Mouse (Mus musculus): ENCODE results near the gene Birc6.
"Not testable (repeated sequence)": the region's sequence is repeated elsewhere in the genome, so short reads cannot be mapped to it uniquely, and the experiment has no call there.

Gene Birc6

DNA sequence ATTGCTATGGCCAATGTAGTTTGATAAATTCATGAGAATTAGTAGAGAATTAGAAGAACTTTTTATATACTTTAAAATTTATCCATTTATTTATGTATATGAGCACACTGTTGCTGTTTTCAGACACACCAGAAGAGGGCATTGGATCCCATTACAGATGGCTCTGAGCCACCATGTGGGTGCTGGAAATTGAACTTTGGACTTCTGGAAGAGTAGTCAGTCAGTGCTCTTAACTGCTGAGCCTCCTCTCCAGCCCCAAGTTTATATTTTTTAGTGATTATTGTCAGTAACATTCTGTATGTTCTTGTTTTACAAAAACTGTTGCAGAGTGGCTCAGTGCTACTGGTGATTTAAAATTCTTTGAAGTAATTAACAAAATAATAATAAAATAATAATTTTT is 36.1 kb downstream of the Birc6 start:
- no peak for DNase-seq

- DNase-seq = no peak
Measured at GRCm38 (mm10) chr17:74569219-74569618, 41.1 kb downstream of the Birc6 start.

DNA sequence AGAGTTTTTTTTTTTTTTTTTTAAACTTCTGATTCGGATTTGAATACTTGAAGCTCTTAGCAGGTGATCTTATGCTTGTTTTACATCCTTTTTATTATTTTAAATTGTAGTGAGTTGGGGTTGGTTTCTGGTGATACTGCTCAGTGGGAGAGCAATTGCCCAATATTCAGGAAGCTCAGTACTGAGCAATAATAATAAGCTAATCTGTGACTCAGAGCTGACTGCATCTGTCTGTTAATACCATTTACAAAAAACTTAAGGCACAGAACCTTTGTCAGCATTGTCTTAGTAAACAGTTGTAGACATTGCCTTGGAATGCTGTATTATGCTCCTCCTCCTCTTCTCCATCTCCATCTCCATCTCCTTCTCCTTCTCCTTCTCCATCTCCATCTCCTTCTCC is 42.5 kb downstream of the Birc6 start:
- DNase-seq = no peak

DNA sequence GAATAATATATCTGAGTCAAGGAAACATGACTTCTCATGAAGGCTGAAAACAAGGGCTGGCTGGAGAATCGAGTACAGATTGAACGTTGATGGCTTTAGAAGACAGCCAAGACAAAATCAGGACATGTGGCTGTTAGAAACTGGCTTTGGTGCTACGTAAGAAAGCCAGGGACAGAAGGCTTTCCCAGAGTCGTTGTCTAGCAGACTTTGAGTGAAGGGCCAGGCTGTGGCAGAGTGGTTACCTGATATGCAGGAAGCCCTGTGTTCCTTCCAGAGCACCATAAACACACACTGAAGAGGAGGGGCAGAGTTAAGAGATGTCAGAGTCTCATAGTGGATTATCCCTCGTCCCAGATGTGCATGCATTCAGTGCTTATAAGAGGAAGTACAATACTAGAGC is 49.1 kb downstream of the Birc6 start:
- no peak for DNase-seq

DNA sequence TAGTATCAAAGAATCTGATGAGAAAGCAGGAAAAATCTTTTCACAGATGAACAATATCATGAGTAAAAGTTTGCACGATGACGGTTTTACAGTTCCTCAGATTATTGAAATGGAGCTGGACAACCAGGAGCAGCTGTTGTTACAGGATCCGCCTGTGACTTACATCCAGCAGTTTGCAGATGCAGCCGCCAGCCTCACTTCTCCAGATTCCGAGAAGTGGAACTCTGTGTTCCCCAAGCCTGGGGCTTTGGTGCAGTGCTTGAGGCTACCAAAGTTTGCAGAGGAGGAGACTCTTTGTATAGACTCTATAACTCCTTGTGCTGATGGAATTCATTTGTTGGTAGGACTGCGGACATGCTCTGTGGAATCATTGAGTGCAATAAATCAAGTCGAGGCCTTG is 51.5 kb downstream of the Birc6 start:
- DNase-seq = no peak

DNA sequence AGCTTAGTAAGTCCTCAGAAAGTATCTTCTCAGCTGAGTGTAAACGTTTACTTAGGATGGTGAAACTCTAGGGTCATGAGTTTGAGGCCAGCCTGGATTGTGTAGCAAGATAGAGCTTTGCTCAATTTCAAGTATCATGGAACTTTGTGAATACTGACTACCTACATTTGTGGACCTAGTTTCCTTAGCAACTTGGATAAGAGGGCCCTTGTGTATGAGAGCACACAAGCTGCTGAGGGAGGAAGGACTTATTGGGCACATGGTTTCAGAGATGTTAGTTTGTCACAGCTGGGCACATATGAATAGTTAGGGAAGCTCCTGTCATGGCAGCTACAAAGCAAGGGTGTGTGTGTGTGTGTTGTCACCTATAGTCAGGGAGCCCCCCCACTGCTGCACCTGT is 52.6 kb downstream of the Birc6 start:
- DNase-seq = no peak

DNA sequence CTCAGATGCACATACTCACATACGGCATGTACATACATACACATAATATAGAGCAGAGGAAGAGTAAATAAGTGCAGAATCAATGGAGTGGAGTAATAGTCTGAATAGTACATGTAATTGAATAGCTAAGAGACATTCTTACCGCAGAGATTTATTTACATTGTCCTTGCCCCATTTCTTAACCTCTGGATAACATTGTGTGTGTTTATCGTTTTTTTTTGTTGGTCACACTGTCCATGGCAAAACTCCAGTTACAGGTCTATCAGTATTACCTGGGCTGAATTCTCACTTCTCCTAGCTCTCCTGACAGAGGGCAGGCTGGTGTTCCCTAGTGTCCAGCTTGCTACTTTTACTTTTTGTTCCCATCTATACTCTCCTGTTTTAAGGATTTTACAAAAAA is 58.7 kb downstream of the Birc6 start:
- DNase-seq = no peak

DNA sequence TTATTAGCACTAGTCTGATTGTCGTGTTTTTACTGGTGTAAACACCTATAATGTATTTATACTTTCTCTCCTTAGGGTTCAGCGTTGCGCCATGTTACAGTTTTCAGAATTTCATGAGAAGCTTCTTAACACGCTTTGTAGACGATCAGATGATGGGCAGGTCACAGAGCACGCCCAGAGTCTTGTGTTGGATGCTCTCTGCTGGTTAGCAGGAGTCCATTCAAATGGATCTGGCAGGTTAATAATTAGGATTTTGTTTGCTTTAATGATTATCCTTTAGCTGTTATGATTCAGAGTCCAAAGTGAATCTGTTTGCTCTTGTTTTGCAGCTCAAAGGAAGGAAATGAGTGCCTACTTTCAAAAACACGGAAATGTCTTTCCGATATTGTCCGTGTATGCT is 70.8 kb downstream of the Birc6 start:
- DNase-seq = no peak

DNA sequence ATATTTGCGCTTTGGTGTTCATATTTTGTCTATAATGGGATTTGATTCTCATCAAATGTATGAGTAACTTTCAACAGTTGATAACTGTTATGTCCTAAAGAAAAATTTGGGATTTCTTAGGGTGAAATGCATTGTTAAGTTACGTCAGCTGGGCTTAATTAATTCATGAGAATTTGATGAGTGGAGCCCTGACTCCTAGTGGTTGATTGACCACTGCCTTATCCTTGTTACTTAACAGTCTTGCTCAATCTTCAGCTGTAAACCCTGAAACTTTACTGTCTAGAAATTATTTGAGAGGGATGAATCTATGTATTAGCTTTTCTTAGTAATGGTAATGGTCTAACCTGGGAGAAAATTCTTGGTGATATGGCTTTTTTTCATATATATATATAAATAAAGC is 71.3 kb downstream of the Birc6 start:
- DNase-seq = no peak

GRCm38 (mm10) chr17:74601201-74601600 is 73.1 kb downstream of the Birc6 start:
- DNase-seq = no peak

- no peak for DNase-seq
Measured at GRCm38 (mm10) chr17:74630798-74631197, 102.7 kb downstream of the Birc6 start.

DNA sequence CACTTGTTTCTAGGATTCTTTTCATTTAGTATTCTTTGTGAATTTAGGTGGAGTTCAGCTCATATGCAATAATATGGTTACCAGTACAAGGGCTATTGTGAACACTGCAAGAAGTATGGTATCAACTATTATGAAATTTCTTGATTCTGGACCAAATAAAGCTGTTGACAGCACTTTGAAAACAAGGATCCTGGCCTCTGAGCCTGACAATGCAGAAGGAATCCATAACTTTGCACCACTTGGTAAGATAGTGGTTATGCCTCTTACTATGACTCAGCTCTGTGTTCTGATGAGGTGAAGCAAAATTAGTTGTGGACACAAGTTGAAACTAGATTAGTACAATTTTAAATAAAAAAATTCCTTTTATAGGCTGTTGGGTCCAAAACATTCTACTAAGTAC is 114.3 kb downstream of the Birc6 start:
- DNase-seq = no peak

DNA sequence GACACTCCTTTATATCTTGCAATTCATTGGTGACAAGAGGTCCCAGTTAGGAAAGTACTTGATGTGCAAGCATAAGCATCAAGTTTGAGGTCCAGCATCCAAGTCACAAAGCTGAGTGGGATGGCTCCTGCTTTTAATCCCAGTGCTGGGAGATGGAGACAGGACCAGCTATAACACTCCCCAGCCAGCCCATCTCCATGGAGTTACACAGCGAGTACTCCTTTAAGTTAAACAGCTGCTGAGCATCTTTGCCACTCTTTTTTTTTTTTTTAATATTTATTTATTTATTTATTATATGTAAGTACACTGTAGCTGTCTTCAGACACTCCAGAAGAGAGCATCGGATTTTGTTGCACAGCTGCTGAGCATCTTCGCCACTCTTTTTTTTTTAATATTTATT is 130.3 kb downstream of the Birc6 start:
- DNase-seq = no peak

- DNase-seq = no peak
Measured at GRCm38 (mm10) chr17:74668010-74668409, 139.9 kb downstream of the Birc6 start.

DNA sequence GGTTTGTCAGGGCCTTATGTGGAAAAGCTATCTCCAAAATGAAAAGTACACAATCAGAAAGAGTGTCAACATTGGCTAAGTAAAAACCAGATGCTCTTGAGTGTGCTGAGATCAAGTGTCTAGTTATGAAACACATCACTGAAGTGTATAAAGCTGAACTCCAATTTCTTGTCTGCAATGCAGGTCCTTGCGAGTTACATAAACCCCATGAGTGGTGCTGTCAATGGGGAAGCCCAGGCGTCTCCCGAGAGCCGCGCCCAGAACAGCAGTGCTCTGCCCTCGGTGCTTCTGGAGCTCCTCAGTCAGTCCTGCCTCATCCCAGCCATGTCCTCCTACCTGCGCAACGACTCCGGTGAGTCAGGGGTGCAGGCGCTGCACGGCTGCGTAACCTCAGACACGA is 141.9 kb downstream of the Birc6 start:
- DNase-seq = no peak

DNA sequence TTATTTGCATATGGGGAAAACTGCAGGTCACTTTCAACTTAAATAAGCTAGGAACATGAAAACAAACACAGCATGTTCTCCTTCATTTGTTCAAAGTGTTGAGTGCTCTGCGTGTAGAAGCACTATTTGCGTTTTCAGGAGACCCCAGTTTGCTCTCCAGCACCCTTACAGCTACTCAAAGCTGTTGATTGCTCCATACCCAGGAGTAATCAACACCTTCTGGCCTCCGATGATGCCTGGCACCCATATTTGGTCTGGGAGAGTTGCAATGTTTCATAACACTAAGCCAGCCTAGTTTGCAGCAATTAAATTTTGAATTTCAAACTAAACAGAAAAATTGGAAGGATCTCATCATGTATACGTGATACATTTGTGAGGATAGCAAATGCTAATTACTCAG is 144.4 kb downstream of the Birc6 start:
- no peak for DNase-seq

DNA sequence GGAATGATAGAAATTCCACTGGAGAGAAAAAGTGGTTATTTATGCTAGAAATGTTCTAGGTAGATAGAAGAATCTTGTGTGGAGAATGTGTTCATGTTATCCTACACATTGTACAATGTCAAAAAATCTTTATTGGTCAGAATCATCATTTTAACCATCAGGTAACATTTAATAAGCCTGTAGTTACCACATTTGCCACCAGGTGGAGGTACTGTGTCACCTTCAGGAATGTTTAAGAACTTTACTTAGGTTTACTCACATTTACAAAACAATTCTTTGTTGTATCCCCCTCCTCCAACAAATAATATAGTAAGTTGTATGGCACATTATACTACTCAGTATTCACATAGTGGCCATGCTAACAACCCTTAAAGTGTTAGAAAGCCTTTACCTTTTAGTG is 145.2 kb downstream of the Birc6 start:
- DNase-seq = peak in 1 of 2 experiments; percentile 54

DNA sequence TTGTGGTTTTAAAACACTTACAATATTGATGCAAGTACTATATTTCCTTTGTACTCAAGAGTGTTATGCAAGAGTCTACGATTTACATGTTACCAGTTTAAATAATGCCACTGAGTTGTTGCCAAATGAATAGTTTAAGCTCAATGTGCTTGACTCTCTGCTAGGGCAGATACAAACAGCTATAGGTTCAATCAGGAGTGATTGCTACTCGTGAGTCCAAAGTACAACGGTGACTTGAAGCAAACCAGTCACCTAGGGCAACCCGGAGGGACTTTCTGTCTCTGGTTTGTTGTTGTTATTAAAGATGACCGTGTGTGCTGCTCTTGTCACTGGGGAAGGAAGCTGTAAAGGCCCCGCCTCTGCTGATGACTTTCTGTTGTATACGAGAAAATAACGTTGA is 150.0 kb downstream of the Birc6 start:
- DNase-seq = no peak

GRCm38 (mm10) chr17:74684927-74685326 is 156.8 kb downstream of the Birc6 start:
- DNase-seq = no peak

DNA sequence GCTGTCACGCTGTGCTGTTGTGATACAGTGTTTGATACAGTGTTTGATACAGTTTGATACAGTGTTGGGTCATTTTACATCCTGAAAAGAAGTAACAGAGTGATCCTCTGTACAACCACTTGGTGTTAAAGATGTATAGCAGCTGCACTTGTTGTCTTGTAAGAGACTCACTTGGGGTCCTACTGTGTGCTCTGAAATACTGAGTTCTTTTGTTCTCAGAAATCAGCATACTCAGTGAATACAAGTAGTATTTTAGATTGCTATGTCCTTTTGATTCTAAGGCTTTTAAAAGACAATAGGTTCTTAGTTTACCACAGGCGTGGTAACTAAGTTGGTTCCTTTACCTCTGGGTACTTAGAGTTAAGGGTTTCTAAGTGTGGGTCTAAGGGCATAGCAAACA is 160.5 kb downstream of the Birc6 start:
- DNase-seq = no peak

- no peak for DNase-seq
Measured at GRCm38 (mm10) chr17:74689406-74689805, 161.3 kb downstream of the Birc6 start.

GRCm38 (mm10) chr17:74701661-74702060 is 173.6 kb downstream of the Birc6 start:
- DNase-seq = not testable (repeated sequence)

DNA sequence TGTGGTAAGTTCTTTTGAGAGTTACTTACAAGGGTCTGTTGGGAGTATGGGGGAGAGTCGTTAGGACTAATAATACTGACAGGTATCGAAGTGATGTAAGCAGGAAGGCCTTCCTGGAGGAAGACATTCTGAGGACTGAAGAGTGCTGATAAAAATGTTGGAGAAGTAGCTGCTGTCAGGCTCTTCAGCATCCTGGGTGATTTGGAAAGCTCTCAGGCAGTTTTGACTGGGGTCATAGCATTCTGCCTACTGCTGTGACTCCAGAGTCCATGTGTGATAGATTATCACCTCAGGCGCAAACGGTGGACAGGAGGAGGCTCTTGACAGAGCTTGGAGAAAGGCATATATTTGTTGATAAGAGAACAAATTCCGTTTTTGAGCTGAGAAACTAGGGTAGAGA is 177.4 kb downstream of the Birc6 start:
- no peak for DNase-seq

GRCm38 (mm10) chr17:74706593-74706992 is 178.5 kb downstream of the Birc6 start:
- no peak for DNase-seq

DNA sequence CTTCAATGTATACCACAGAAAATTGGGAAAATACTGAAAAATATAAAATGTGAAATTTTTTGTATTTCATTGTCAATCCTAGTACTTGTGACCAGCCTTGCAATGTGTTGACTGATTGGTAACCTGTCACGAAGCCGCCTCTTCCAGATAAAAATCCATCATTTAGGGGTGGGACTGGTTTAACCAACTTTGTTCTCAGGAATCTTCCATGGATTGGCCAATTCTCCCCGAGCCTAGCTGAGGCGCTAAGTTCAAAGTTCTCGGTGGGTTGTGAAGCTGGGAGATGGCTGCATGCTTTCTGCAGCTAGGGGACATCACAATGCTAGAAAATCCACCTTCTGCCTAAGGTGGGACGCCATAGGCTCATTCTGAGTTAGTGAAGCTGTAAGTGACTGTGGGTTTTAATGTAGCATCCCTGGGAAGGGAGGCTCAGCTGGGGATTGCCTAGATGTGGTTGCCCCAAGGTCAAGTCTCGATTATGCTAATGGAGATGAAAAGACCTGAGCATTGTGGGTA is 179.6 kb downstream of the Birc6 start:
- DNase-seq = no peak

DNA sequence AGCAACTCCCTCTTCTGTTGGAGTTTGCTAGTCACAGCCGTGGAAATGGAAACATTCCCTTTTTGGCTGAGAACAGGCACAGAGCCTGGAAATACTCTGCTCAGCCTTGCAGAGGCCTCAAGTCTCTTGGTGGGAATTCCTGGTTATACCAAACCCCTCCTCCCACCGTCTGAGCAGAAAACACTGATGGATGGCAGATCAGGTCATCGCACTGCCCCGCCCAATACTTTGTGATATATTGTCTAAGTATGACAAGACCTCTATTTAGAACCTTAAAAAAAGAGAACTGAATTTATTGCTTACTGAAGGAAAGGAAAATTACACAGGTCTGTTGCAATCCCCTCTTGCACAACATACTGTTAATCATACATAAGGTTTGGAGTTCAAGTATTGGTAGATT is 182.6 kb downstream of the Birc6 start:
- no peak for DNase-seq
